Mouse (Mus musculus) MEL (cell line): Measurements from ENCODE around the gene Myo18b.

Source experiments
- CTCF ChIP-seq, 3 experiments: IDR thresholded peaks in 2 of 3; conservative IDR thresholded peaks in 1 of 3; 2 replicates each; pipeline ENCODE4 v1.5.1; 2011 to 2012; ENCODE audit warnings: low read length in 3 of 3, low read depth in 2 of 3, mild to moderate bottlenecking in 2 of 3, improper control_type of control experiment in 1 of 3, inconsistent platforms in 1 of 3, mixed read lengths in 1 of 3, moderate library complexity in 1 of 3; ENCODE audit not compliant: control insufficient read depth in 1 of 3, insufficient read depth in 1 of 3, poor library complexity in 1 of 3, severe bottlenecking in 1 of 3
- EP300 ChIP-seq, 2 experiments: IDR thresholded peaks; 2 replicates each; pipeline ENCODE4 v1.6.1; 2011; ENCODE audit warnings: improper control_type of control experiment in 2 of 2, low read length in 2 of 2, low read depth in 1 of 2, mild to moderate bottlenecking in 1 of 2
- TAL1 ChIP-seq: IDR thresholded peaks from 2 replicates; pipeline ENCODE4 v1.6.1; 2012; ENCODE audit warnings: mild to moderate bottlenecking, inconsistent platforms, low read length, moderate library complexity, mixed read lengths
- TCF12 ChIP-seq: IDR thresholded peaks from 2 replicates; pipeline ENCODE4 v1.6.1; 2014; ENCODE audit warnings: low read depth, mild to moderate bottlenecking, inconsistent platforms, low read length, improper control_type of control experiment, moderate library complexity

GRCm38 (mm10) chr5:112945925-112946324 lies 49.8 kb upstream of the Myo18b start:
- TF ChIP-seq CTCF (IDR thresholded peaks at IDR 0.05 in 2 of 3, conservative IDR thresholded peaks at IDR 0.05 in 1 of 3; ENCODE audit: control insufficient read depth in 1 of 3, insufficient read depth in 1 of 3, low read depth in 2 of 3, low read length in 3 of 3, poor library complexity in 1 of 3, severe bottlenecking in 1 of 3) (no peak), TCF12 (no peak), TAL1 (no peak), EP300 (IDR thresholded peaks at IDR 0.05; ENCODE audit: low read depth in 1 of 2, low read length in 2 of 2) (no peak)
